Comparison of ENCODE assay signal across 25 mouse cellular contexts in the genomic region with DNA sequence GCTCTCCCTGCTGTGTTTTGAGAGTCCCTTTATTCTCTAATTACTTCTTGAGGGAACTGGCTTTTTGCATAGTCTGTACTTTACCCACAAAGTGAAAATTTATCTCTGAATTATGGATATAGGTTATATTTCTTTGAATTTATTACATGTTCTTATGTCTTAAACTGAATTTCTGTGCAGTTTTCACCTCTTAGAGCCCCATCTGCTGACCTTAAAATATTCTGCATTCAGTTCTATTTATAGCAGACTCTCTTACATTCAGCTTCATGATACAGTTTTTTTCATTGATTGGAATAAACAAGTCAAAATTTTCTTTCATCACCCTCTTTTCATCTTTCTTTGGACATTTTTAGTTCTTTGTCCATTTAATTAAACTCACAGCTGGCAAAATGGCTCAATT.
A peak's percentile ranks its signal among the peaks of the same experiment; 100 is the strongest.
DNase-seq lines count a peak whose midpoint lies in the region; ATAC-seq lines count a peak whose summit lies in the region.
"Had no signal": no experiment of that assay in that cellular context is flagged by ENCODE, and none has a peak within 500 bp of the region (broad histone marks: within the 10 kb centered on the region; RNA-seq: fewer than 3 reads in every experiment).

No protein-coding gene starts in this region.

- no peak for ATAC-seq in midbrain, embryonic 14.5 days (ENCODE audit: low FRiP score, low TSS enrichment)
- ATAC-seq in activated CD4-positive, CD25-positive, alpha-beta regulatory T cell, adult 4 months = no peak
- ATAC-seq: CD4-positive, CD25-positive, alpha-beta regulatory T cell, adult 4 months; forebrain, embryonic 14.5 days had no signal

- no peaks in the 10 kb centered on the region for H3K4me1 ChIP-seq in midbrain, embryonic 14.5 days (ENCODE audit: control insufficient read depth, insufficient read depth, low read length)
- H3K4me1 ChIP-seq in midbrain, embryonic 10.5 days = no peaks in the 10 kb centered on the region
- H3K4me1 ChIP-seq: embryonic facial prominence, embryonic 13.5 days; embryonic facial prominence, embryonic 15.5 days; forebrain, embryonic 10.5 days; forebrain, embryonic 12.5 days had no signal

- no peaks in the 10 kb centered on the region for H3K9me3 ChIP-seq in midbrain, embryonic 14.5 days (ENCODE audit: control insufficient read depth, low read length)
- no peaks in the 10 kb centered on the region for H3K9me3 ChIP-seq in midbrain, embryonic 10.5 days (replicated peaks)
- H3K9me3 ChIP-seq: embryonic facial prominence, embryonic 13.5 days; embryonic facial prominence, embryonic 15.5 days; forebrain, embryonic 10.5 days; forebrain, embryonic 12.5 days had no signal

- peak; percentile 9 for DNase-seq in midbrain, embryonic 14.5 days
- DNase-seq in midbrain, embryonic 10.5 days (ENCODE audit: low spot score) = no peak
- DNase-seq in 3T3-L1 (ENCODE audit: low read depth, low spot score) = peak; percentile 7
- peak; percentile 14 for DNase-seq in brain, adult 2 months (ENCODE audit: low read depth, low spot score)
- no peak for DNase-seq in MN1 (ENCODE audit: low spot score)
- DNase-seq: adrenal gland, adult 8-10 months; adrenal gland, postnatal 14 days; adrenal gland, postnatal 36 days; B cell, adult 2 months; cerebellum, adult 11-12 months; cerebellum, adult 2 months; cerebellum, adult 9-11 months; cerebellum, postnatal 14 days; cerebellum, postnatal 36 days; embryo, embryonic 11 days had no signal

- H3K4me2 ChIP-seq in midbrain, embryonic 14.5 days (ENCODE audit: low read length) = no peak overlapping the region
- H3K4me2 ChIP-seq: embryonic facial prominence, embryonic 13.5 days; embryonic facial prominence, embryonic 15.5 days; forebrain, embryonic 12.5 days had no signal

- H3K9ac ChIP-seq in midbrain, embryonic 14.5 days (replicated peaks; ENCODE audit: low read length) = no peak overlapping the region
- H3K9ac ChIP-seq: embryonic facial prominence, embryonic 13.5 days; embryonic facial prominence, embryonic 15.5 days; forebrain, embryonic 12.5 days had no signal

- H3K36me3 ChIP-seq in midbrain, embryonic 14.5 days (ENCODE audit: control insufficient read depth, insufficient read depth, low read length) = no peaks in the 10 kb centered on the region
- H3K36me3 ChIP-seq in midbrain, embryonic 10.5 days = no peaks in the 10 kb centered on the region
- H3K36me3 ChIP-seq: embryonic facial prominence, embryonic 13.5 days; embryonic facial prominence, embryonic 15.5 days; forebrain, embryonic 10.5 days; forebrain, embryonic 12.5 days; G1E had no signal

- H3K4me3 ChIP-seq in midbrain, embryonic 14.5 days (replicated peaks; ENCODE audit: low read depth, low read length) = no peak overlapping the region
- H3K4me3 ChIP-seq in midbrain, embryonic 10.5 days = no peak overlapping the region
- H3K4me3 ChIP-seq: embryonic facial prominence, embryonic 13.5 days; embryonic facial prominence, embryonic 15.5 days; erythroblast, embryonic 14.5 days; forebrain, embryonic 10.5 days; forebrain, embryonic 12.5 days had no signal

- no peaks in the 10 kb centered on the region for H3K27me3 ChIP-seq in midbrain, embryonic 14.5 days (ENCODE audit: control insufficient read depth, insufficient read depth, low read length)
- H3K27me3 ChIP-seq in midbrain, embryonic 10.5 days (ENCODE audit: low read depth, poor library complexity, severe bottlenecking) = no peaks in the 10 kb centered on the region
- H3K27me3 ChIP-seq: CH12.LX; embryonic facial prominence, embryonic 13.5 days; embryonic facial prominence, embryonic 15.5 days; forebrain, embryonic 12.5 days had no signal

- H3K27ac ChIP-seq in midbrain, embryonic 14.5 days (replicated peaks; ENCODE audit: low read depth, low read length) = no peak overlapping the region
- H3K27ac ChIP-seq in midbrain, embryonic 10.5 days (replicated peaks) = no peak overlapping the region
- H3K27ac ChIP-seq: embryonic facial prominence, embryonic 13.5 days; embryonic facial prominence, embryonic 15.5 days; forebrain, embryonic 10.5 days; forebrain, embryonic 12.5 days had no signal

Comparison
In these comparisons a context has a peak if more than half of its experiments do, and no peak if none do; other contexts are left out.
1. DNase-seq: peak in midbrain, embryonic 14.5 days (single experiment), 3T3-L1 (single experiment) and brain, adult 2 months (single experiment); none in midbrain, embryonic 10.5 days (single experiment) and MN1 (single experiment).